Mouse (Mus musculus) lung, adult 2 months (tissue): ENCODE measurements around the gene Pmepa1. TPM values are rescaled to one million over a fixed set of nuclear protein-coding genes. Genes with fewer than 3 reads are reported as not detected.
A peak's percentile ranks its signal among the peaks of the same experiment; 100 is the strongest.

Source experiments
- DNase-seq: peaks from one replicate; pipeline ENCODE4 v3.0.0; 2022
- H3K4me1 ChIP-seq: fragments of 200-500 bp; 2 replicates; pipeline ENCODE4 v1.6.1; 2011; ENCODE audit warnings: low read length; ENCODE audit not compliant: control insufficient read depth, insufficient read depth
- H3K4me3 ChIP-seq: fragments of 200-500 bp; replicated peaks from 2 replicates; pipeline ENCODE3; 2011; ENCODE audit warnings: low read depth, mild to moderate bottlenecking, control low read depth, low read length; ENCODE audit errors: extremely low read depth
- CTCF ChIP-seq: fragments of 200-500 bp; IDR thresholded peaks from 2 replicates; pipeline ENCODE4 v1.5.1; 2011; ENCODE audit warnings: mild to moderate bottlenecking, low read length, control low read depth; ENCODE audit not compliant: insufficient read depth
- POLR2A ChIP-seq: fragments of 200-500 bp; IDR thresholded peaks from 2 replicates; pipeline ENCODE4 v1.6.1; 2011; ENCODE audit warnings: low read depth, mild to moderate bottlenecking, control low read depth, low read length, borderline replicate concordance; ENCODE audit errors: extremely low read depth
- WGBS: fragments of 180-500 bp; shearing (Covaris S2); methylation state at CpG from one replicate; pipeline ENCODE4 v1.1.7; 2018; 5-methylcytosine and 5-hydroxymethylcytosine counted together
- polyA plus RNA-seq: library from polyadenylated mRNA; depleted of rRNA; stranded (reverse); fragments of >200 nt; gene quantifications from 2 replicates; pipeline ENCODE4 v1.2.3, GENCODE M21; 2012

Gene Pmepa1
- polyA plus RNA-seq, 1 experiment: 96.2 TPM

DNA sequence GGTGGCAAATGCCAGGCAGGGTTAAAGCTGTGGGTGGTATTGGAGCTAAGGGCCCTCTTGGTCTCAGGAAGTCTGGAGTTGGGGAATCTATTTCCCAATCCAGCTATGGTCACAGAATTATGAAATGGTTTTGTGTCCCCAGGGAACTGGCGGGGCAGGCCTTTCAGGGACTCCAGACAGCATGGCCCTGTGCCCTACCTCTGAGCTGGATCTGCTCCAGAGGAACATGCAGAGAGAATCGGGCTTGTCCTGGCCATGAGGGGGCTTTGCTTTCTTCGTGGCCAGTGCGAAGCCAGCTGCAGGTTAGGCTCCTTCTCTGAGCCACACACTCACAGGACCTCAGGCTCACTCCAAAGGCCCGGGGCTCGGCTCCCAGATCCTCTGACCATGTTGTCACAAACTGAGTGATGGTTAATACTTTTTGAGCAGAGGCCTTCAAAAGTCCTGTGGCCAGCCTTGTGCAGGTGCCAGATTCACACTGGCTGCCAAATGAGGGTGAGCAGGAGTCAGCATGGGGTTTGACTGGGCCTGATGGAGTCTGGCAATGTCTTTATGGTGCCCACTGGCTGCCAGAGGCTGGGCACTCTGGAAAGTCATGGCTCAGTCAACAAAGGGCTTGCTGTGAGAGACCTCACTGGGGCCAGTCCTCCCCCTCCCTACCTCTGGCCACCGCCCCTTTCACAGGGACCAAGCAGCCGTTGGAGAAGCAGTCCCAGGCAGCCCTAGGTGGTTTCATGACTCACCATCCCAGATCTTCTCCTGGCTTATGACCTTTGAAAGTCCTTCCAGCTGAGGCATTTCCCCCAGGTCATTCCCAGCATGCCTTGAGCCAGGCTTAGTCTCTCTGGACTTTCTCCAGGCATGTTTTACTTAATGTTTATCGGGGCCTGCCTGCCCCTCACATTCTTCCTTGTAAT lies 4.9 kb upstream of the Pmepa1 start:
- TF ChIP-seq CTCF (no peak), POLR2A (no peak)
- WGBS: 51% methylated on average over 9 of the region's 9 CpGs
- peaks cover 5% of the 10 kb centered on the region; the same call in 1 of the 2 replicates for H3K4me1 ChIP-seq
- no peak overlapping the region for H3K4me3 ChIP-seq
- no peak for DNase-seq

DNA sequence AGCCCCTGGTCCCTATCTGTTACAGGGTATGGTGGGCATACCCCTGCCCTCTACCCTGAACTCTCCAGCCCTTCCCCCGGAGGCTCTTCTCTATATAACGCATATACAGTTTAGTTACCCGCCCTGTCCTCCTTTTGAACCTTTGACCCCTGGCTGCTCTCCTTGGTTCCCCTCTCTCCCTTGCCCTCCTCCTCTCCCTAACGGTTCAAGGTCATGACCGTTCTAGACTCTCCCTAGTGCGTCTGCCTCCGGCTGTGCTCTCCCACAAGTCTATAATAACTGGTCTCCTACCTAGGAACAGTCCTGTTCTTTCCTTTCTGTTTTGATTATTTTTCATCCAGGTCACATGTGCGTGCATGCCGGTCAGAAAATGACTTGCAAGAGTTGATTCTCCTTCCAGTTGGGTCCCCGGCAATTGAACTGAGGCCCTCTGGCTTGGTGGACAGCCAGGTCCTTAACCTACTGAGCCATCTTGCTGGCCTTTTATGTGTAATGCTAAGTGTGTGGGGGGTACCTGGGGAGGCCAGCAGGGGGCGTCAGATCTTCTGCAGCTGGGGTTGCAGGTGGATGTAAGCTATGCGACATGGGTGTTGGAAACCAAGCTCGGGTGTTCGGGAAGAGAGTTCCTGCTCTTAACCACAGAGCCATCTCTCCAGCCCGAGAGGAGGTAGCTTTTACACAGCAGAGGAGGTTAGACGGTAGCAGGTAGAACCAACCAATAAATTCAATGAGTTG lies 2.7 kb upstream of the Pmepa1 start:
- Histone ChIP-seq H3K4me1 (peaks cover 5% of the 10 kb centered on the region; the same call in 1 of the 2 replicates), H3K4me3 (no peak overlapping the region)
- WGBS: 79% methylated on average over 16 of the region's 16 CpGs
- TF ChIP-seq POLR2A: no peak
- peak; percentile 26; the same call in 1 of the 2 replicates for TF ChIP-seq CTCF
- DNase-seq: no peak

- WGBS: 14% methylated on average over 12 of the region's 12 CpGs
- Histone ChIP-seq H3K4me1 (peaks cover 5% of the 10 kb centered on the region; the same call in 1 of the 2 replicates), H3K4me3 (peak overlapping the region; percentile 69)
- TF ChIP-seq POLR2A (no peak), CTCF (no peak)
- peak; percentile 34 for DNase-seq
Observed at GRCm38 (mm10) chr2:173276859-173277258, 526 bp upstream of the Pmepa1 start.

DNA sequence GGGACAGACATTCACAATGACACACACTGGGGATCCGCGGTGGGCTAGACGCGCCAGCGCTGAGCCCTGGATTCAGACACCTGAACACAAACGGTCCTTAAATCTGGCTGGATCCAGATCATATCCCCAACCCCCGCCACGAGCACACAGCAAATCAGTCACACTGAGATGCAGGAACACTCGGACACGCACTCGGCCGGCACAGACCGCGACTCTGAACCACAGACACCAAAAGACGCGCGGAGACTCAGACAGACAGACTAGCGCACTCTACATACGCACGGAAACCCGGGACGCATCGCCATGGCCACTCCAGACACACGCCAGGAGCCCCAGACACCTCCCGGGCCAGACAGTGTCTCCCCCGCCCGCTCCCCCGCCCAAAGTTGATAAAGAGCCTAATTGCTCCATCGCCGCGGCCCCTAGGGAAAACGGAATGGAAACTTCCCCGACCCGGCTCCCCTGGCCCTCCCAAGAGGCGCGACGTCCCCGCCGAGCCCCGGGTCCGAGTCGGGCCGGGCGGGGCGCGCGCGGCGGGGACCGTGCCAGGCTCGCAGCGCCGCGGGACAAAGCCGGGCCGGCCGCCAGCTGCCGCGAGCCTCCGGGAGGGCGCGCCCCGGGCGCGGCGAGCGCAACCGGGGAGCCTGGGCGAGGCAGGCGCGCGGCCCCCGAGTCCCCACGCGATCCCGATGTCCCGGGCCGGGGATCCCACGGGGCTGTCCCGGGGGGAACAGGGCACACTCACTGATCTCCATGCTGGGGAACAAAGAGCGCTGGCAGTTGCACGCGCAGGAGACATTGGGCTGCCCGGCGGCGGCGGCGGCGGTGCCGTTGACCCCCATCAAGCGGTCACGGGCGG lies 761 bp downstream of the Pmepa1 start:
- peaks cover 3% of the 10 kb centered on the region; the same call in 1 of the 2 replicates for H3K4me1 ChIP-seq
- DNase-seq: peak; percentile 58
- TF ChIP-seq CTCF (no peak), POLR2A (no peak)
- peak overlapping the region; percentile 67 for H3K4me3 ChIP-seq
- WGBS: 1% methylated on average over 91 of the region's 93 CpGs

DNA sequence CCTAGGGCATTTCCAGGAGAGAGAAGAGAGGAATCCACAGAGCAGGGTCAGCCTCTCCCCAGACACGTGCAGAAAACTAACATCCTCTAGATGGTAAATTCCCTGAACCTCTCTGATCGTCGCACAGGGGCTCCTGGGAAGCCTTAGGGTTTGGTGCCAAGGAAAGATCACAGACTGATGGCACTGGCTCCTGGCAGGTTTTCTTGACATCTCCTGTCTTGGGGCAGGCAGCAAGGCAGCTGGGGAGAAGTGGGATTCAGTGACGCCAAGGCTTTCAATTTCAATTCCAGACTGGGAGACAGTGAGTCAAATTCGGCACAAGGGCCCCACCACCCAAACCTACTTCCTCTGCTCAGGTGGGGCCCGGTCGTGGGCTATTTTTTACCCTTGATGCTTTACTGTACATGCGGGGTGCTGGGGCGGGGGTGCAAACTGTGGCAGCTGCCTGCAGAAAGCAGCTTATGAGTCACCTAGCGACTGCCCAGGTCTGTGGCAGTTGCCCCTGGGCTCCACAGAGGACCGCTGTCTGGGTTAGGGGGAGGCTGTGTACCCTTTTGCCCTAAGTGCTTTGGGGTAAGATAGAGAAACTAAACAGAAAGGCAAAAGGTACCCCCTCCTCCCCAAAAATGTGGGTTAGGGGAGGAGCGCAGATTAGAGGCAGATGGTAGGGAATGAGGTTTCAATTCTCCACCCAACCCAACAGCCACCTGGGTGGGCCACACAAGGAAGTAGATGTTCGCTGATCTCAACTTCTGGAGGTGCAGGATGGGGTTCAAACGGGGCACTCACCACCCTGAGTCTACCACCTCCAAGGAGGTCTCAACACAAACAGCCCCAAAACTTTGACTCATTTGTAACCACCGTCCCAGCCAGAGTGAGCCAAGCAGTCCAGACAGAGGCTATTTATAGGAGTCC lies 1.6 kb downstream of the Pmepa1 start:
- TF ChIP-seq POLR2A (no peak), CTCF (no peak)
- DNase-seq: peak; percentile 22
- peaks cover 8% of the 10 kb centered on the region; the same call in 1 of the 2 replicates for H3K4me1 ChIP-seq
- WGBS: 35% methylated on average over 15 of the region's 15 CpGs
- H3K4me3 ChIP-seq: peak overlapping the region; percentile 67

GRCm38 (mm10) chr2:173273885-173274284 lies 2.4 kb downstream of the Pmepa1 start:
- Histone ChIP-seq H3K4me3 (no peak overlapping the region), H3K4me1 (peaks cover 9% of the 10 kb centered on the region; the same call in 1 of the 2 replicates)
- TF ChIP-seq CTCF (no peak), POLR2A (no peak)
- DNase-seq: peak; percentile 4
- 72% methylated on average over 4 of the region's 4 CpGs for WGBS

GRCm38 (mm10) chr2:173272354-173272900 lies 3.9 kb downstream of the Pmepa1 start:
- Histone ChIP-seq H3K4me1 (peaks cover 9% of the 10 kb centered on the region; the same call in 1 of the 2 replicates), H3K4me3 (no peak overlapping the region)
- 65% methylated on average over 11 of the region's 11 CpGs for WGBS
- DNase-seq: peak; percentile 21
- TF ChIP-seq POLR2A (no peak), CTCF (no peak)

DNA sequence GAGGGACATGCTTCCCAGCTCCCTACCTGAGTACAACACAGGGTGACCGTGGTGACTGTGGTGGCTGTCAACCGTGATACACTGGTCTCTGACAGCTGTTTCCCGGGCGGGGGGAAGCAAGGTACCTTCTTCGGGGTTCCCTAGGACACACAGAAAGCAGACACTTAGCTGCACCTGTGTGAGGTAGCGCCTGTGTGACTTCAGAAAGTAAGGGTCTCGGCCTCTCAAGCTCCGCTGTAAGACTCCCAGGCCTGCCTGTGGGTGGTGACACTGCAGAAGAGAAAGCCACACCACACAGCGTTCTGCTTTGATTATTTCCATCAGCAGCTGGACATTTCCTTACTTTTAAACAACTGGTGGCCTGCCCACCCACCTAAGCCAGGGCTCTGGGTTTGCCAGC lies 4.8 kb downstream of the Pmepa1 start:
- Histone ChIP-seq H3K4me3 (no peak overlapping the region), H3K4me1 (peaks cover 7% of the 10 kb centered on the region; the same call in 1 of the 2 replicates)
- no peak for DNase-seq
- WGBS: 79% methylated on average over 9 of the region's 9 CpGs
- TF ChIP-seq POLR2A (no peak), CTCF (no peak)
